8 mouse cellular contexts compared by ENCODE assay signal in the genomic region with DNA sequence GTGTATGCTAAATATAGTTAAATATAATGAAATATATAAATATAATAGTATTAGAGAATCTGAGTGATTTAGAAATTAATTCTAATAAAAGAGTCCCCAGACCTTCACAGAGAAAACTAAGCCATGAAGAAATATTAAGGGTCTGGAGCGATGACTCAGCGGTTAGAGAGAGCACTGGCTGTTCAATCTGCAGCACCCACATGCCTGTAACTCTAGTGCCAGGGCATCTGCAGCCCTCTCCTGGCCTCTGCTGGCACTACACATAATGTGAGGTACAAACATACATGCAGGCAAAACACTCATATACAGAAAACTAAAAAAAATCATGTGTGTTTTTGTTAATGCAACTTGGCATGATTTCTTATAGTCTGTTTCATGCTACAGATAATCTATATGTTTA. TPM values are rescaled to one million over a fixed set of nuclear protein-coding genes. Genes with fewer than 3 reads are reported as not detected.
DNase-seq lines count a peak whose midpoint lies in the region; ATAC-seq and TF ChIP-seq lines count a peak whose summit lies in the region.

No protein-coding gene starts in this region.

- WGBS in intestine, postnatal 0 days, result 95% methylated on average over 2 of the region's 2 CpGs
- 98% methylated on average over 2 of the region's 2 CpGs for WGBS in intestine, embryonic 16.5 days
- 76% methylated on average over 2 of the region's 2 CpGs for WGBS in bone marrow, adult 2 months
- WGBS in forebrain, embryonic 15.5 days, result 88% methylated on average over 2 of the region's 2 CpGs

- no peak overlapping the region for H3K27ac ChIP-seq in intestine, postnatal 0 days (ENCODE audit: low read depth, low read length)
- no peak overlapping the region for H3K27ac ChIP-seq in intestine, embryonic 16.5 days (ENCODE audit: low read length)
- H3K27ac ChIP-seq in bone marrow, adult 2 months (ENCODE audit: control insufficient read depth, insufficient read depth, low read depth, low read length, poor library complexity), result no peak overlapping the region
- H3K27ac ChIP-seq in forebrain, embryonic 15.5 days (replicated peaks), result no peak overlapping the region

- H3K9me3 ChIP-seq in intestine, postnatal 0 days (ENCODE audit: control insufficient read depth), result no peaks in the 10 kb centered on the region
- no peaks in the 10 kb centered on the region for H3K9me3 ChIP-seq in intestine, embryonic 16.5 days (ENCODE audit: control insufficient read depth, low read length)
- no peaks in the 10 kb centered on the region for H3K9me3 ChIP-seq in forebrain, embryonic 15.5 days

- TF ChIP-seq CTCF in intestine, postnatal 0 days (IDR thresholded peaks at IDR 0.05; ENCODE audit: low read depth), result peak; percentile 57
- TF ChIP-seq CTCF in bone marrow, adult 2 months (IDR thresholded peaks at IDR 0.05; ENCODE audit: control insufficient read depth, insufficient read depth, low read length), result 0 out of 2 replicates have a peak, but pooled peaks have one; percentile 29

- TF ChIP-seq POLR2A in bone marrow, adult 2 months (IDR thresholded peaks at IDR 0.05; ENCODE audit: borderline replicate concordance, control insufficient read depth, low read depth, low read length), result no peak

- H3K27me3 ChIP-seq in intestine, postnatal 0 days (replicated peaks; ENCODE audit: control insufficient read depth, insufficient read depth, low read length), result no peaks in the 10 kb centered on the region
- H3K27me3 ChIP-seq in intestine, embryonic 16.5 days (replicated peaks; ENCODE audit: control insufficient read depth, insufficient read depth, low read length), result no peaks in the 10 kb centered on the region
- no peaks in the 10 kb centered on the region for H3K27me3 ChIP-seq in forebrain, embryonic 15.5 days

- no peaks in the 10 kb centered on the region for H3K4me1 ChIP-seq in intestine, postnatal 0 days (replicated peaks; ENCODE audit: control insufficient read depth, insufficient read depth, low read length)
- H3K4me1 ChIP-seq in intestine, embryonic 16.5 days (ENCODE audit: control insufficient read depth, insufficient read depth, low read length), result no peaks in the 10 kb centered on the region
- no peaks in the 10 kb centered on the region for H3K4me1 ChIP-seq in bone marrow, adult 2 months (ENCODE audit: control insufficient read depth, insufficient read depth, low read length)
- no peaks in the 10 kb centered on the region for H3K4me1 ChIP-seq in forebrain, embryonic 15.5 days

- DNase-seq in CD4-positive, CD25-positive, alpha-beta regulatory T cell, adult 2 months (ENCODE audit: low read depth, low spot score), result peak; percentile 56
- peak; percentile 17 for DNase-seq in lung, postnatal 14 days
- no peak for DNase-seq in layer of hippocampus, adult 11-12 months (ENCODE audit: low spot score)
- no peak for DNase-seq in heart, adult 11 months

- no peaks in the 10 kb centered on the region for H3K36me3 ChIP-seq in intestine, postnatal 0 days (ENCODE audit: control insufficient read depth, insufficient read depth)
- no peaks in the 10 kb centered on the region for H3K36me3 ChIP-seq in intestine, embryonic 16.5 days (ENCODE audit: control insufficient read depth, insufficient read depth, low read length)
- H3K36me3 ChIP-seq in forebrain, embryonic 15.5 days, result peaks cover 19% of the 10 kb centered on the region; the same call in 1 of the 2 replicates

- ATAC-seq in intestine, postnatal 0 days, result no peak
- ATAC-seq in intestine, embryonic 16.5 days, result no peak
- ATAC-seq in forebrain, embryonic 15.5 days (replicated peaks), result no peak

- no peak overlapping the region for H3K4me3 ChIP-seq in intestine, postnatal 0 days (ENCODE audit: low read depth, low read length)
- H3K4me3 ChIP-seq in intestine, embryonic 16.5 days (ENCODE audit: low read length), result no peak overlapping the region
- no peak overlapping the region for H3K4me3 ChIP-seq in bone marrow, adult 2 months (replicated peaks; ENCODE audit: control insufficient read depth, low read depth, low read length)
- no peak overlapping the region for H3K4me3 ChIP-seq in forebrain, embryonic 15.5 days

- no peak overlapping the region for H3K4me2 ChIP-seq in intestine, postnatal 0 days (replicated peaks; ENCODE audit: low read depth)
- no peak overlapping the region for H3K4me2 ChIP-seq in intestine, embryonic 16.5 days (ENCODE audit: low read depth, low read length)
- no peak overlapping the region for H3K4me2 ChIP-seq in forebrain, embryonic 15.5 days (replicated peaks)

- H3K9ac ChIP-seq in intestine, postnatal 0 days (ENCODE audit: low read depth, low read length), result no peak overlapping the region
- H3K9ac ChIP-seq in intestine, embryonic 16.5 days (ENCODE audit: low read depth, low read length), result no peak overlapping the region
- no peak overlapping the region for H3K9ac ChIP-seq in forebrain, embryonic 15.5 days (replicated peaks)

RNA-seq across cellular contexts. Expression of a gene that starts 18.4 kb away (rescaled TPM):
- 9.1 and 11.6 TPM in 2 replicates for polyA plus RNA-seq in intestine, postnatal 0 days (2015; fragmentation: Nextera tagmentation; extraction: Ambion mirVana)
- 10.8 and 10.9 TPM in 2 replicates for polyA plus RNA-seq in intestine, embryonic 16.5 days (2015; fragmentation: Nextera tagmentation; extraction: Ambion mirVana)
- 4.0 and 9.2 TPM in 2 replicates for polyA plus RNA-seq in bone marrow, adult 2 months (2011; ENCODE audit: insufficient read depth, insufficient read length, low replicate concordance, missing spikeins)
- 19.1 and 20.3 TPM in 2 replicates for polyA plus RNA-seq in forebrain, embryonic 15.5 days (2015; fragmentation: Nextera tagmentation; extraction: Ambion mirVana)

RNA-seq across cellular contexts. Expression of a gene that starts 23.7 kb away (rescaled TPM):
- 0.10 TPM in 1 of 2 replicates, not detected in the other for polyA plus RNA-seq in intestine, postnatal 0 days (2015; fragmentation: Nextera tagmentation; extraction: Ambion mirVana)
- not detected in 2 replicates for polyA plus RNA-seq in intestine, embryonic 16.5 days (2015; fragmentation: Nextera tagmentation; extraction: Ambion mirVana)
- polyA plus RNA-seq in bone marrow, adult 2 months (2011; ENCODE audit: insufficient read depth, insufficient read length, low replicate concordance, missing spikeins), result 0.54 TPM in 1 of 2 replicates, not detected in the other
- 0.20 and 0.22 TPM in 2 replicates for polyA plus RNA-seq in forebrain, embryonic 15.5 days (2015; fragmentation: Nextera tagmentation; extraction: Ambion mirVana)

RNA-seq across cellular contexts. Expression of a gene that starts 34.8 kb away (rescaled TPM):
- 9.6 and 11.4 TPM in 2 replicates for polyA plus RNA-seq in intestine, postnatal 0 days (2015; fragmentation: Nextera tagmentation; extraction: Ambion mirVana)
- polyA plus RNA-seq in intestine, embryonic 16.5 days (2015; fragmentation: Nextera tagmentation; extraction: Ambion mirVana), result 12.1 and 14.2 TPM in 2 replicates
- 40.7 and 43.2 TPM in 2 replicates for polyA plus RNA-seq in bone marrow, adult 2 months (2011; ENCODE audit: insufficient read depth, insufficient read length, low replicate concordance, missing spikeins)
- 27.2 and 30.3 TPM in 2 replicates for polyA plus RNA-seq in forebrain, embryonic 15.5 days (2015; fragmentation: Nextera tagmentation; extraction: Ambion mirVana)

RNA-seq across cellular contexts. Expression of a gene that starts 46.0 kb away (rescaled TPM):
- polyA plus RNA-seq in intestine, postnatal 0 days (2015; fragmentation: Nextera tagmentation; extraction: Ambion mirVana), result 676 and 731 TPM in 2 replicates
- 382 and 399 TPM in 2 replicates for polyA plus RNA-seq in intestine, embryonic 16.5 days (2015; fragmentation: Nextera tagmentation; extraction: Ambion mirVana)
- 74.4 and 125 TPM in 2 replicates for polyA plus RNA-seq in bone marrow, adult 2 months (2011; ENCODE audit: insufficient read depth, insufficient read length, low replicate concordance, missing spikeins)
- polyA plus RNA-seq in forebrain, embryonic 15.5 days (2015; fragmentation: Nextera tagmentation; extraction: Ambion mirVana), result 449 and 519 TPM in 2 replicates

RNA-seq across cellular contexts. Expression of a gene that starts 46.1 kb away (rescaled TPM):
- polyA plus RNA-seq in intestine, postnatal 0 days (2015; fragmentation: Nextera tagmentation; extraction: Ambion mirVana), result 6.1 and 7.1 TPM in 2 replicates
- 7.6 and 8.1 TPM in 2 replicates for polyA plus RNA-seq in intestine, embryonic 16.5 days (2015; fragmentation: Nextera tagmentation; extraction: Ambion mirVana)
- 1.3 and 3.3 TPM in 2 replicates for polyA plus RNA-seq in bone marrow, adult 2 months (2011; ENCODE audit: insufficient read depth, insufficient read length, low replicate concordance, missing spikeins)
- polyA plus RNA-seq in forebrain, embryonic 15.5 days (2015; fragmentation: Nextera tagmentation; extraction: Ambion mirVana), result 14.3 and 15.9 TPM in 2 replicates

Comparison
In these comparisons a context has a peak if more than half of its experiments do, and no peak if none do; other contexts are left out.
1. DNase-seq: peak in CD4-positive, CD25-positive, alpha-beta regulatory T cell, adult 2 months (single experiment) and lung, postnatal 14 days (single experiment); none in layer of hippocampus, adult 11-12 months (single experiment) and heart, adult 11 months (single experiment).